Comparison of ENCODE assay signal across 8 mouse cellular contexts in genomic region chr15:7810556-7811252, GRCm38 (mm10). TPM values are rescaled to one million over a fixed set of nuclear protein-coding genes. Genes with fewer than 3 reads are reported as not detected.
DNase-seq lines count a peak whose midpoint lies in the region; ATAC-seq and TF ChIP-seq lines count a peak whose summit lies in the region.

TSS of gene Gdnf (plus strand) at chr15:7810846.

- no peak for TF ChIP-seq POLR2A in kidney, adult 2 months (IDR thresholded peaks at IDR 0.05; ENCODE audit: low read depth, low read length)

- WGBS in kidney, adult 2 months = 2% methylated on average over 73 of the region's 73 CpGs
- WGBS in forebrain, embryonic 13.5 days = under 1% methylated on average over 64 of the region's 73 CpGs
- under 1% methylated on average over 73 of the region's 73 CpGs for WGBS in intestine, postnatal 0 days
- under 1% methylated on average over 72 of the region's 73 CpGs for WGBS in midbrain, embryonic 13.5 days

- H3K27me3 ChIP-seq in kidney, adult 2 months (replicated peaks; ENCODE audit: control insufficient read depth, insufficient read depth, low read length) = peaks cover 11% of the 10 kb centered on the region
- peaks cover 99% of the 10 kb centered on the region for H3K27me3 ChIP-seq in forebrain, embryonic 13.5 days
- H3K27me3 ChIP-seq in intestine, postnatal 0 days (replicated peaks; ENCODE audit: control insufficient read depth, insufficient read depth, low read length) = peaks cover 70% of the 10 kb centered on the region
- H3K27me3 ChIP-seq in midbrain, embryonic 13.5 days = peaks cover 94% of the 10 kb centered on the region

- H3K36me3 ChIP-seq in kidney, adult 2 months (ENCODE audit: control insufficient read depth, insufficient read depth, low read length) = no peaks in the 10 kb centered on the region
- no peaks in the 10 kb centered on the region for H3K36me3 ChIP-seq in forebrain, embryonic 13.5 days (ENCODE audit: poor library complexity, severe bottlenecking)
- H3K36me3 ChIP-seq in intestine, postnatal 0 days (ENCODE audit: control insufficient read depth, insufficient read depth) = no peaks in the 10 kb centered on the region
- no peaks in the 10 kb centered on the region for H3K36me3 ChIP-seq in midbrain, embryonic 13.5 days

- no peak for DNase-seq in kidney, adult 2 months
- DNase-seq in kidney, adult 11 months = no peak
- peak; percentile 42 for DNase-seq in R1 (ENCODE audit: low read depth, low spot score)
- DNase-seq in spleen, postnatal 14 days (ENCODE audit: low spot score in 2 of 2) = no peak

- peak within 1 kb of the TSS; percentile 94 for H3K4me2 ChIP-seq in forebrain, embryonic 13.5 days
- H3K4me2 ChIP-seq in intestine, postnatal 0 days (replicated peaks; ENCODE audit: low read depth) = peak within 1 kb of the TSS; percentile 77
- H3K4me2 ChIP-seq in midbrain, embryonic 13.5 days (replicated peaks) = peak within 1 kb of the TSS; percentile 99

- H3K4me3 ChIP-seq in kidney, adult 2 months (ENCODE audit: insufficient read depth, low read depth, low read length) = peak within 1 kb of the TSS; percentile 20; the same call in 1 of the 2 replicates
- H3K4me3 ChIP-seq in forebrain, embryonic 13.5 days = peak within 1 kb of the TSS; percentile 50
- H3K4me3 ChIP-seq in intestine, postnatal 0 days (ENCODE audit: low read depth, low read length) = peak within 1 kb of the TSS; percentile 65
- peak within 1 kb of the TSS; percentile 57 for H3K4me3 ChIP-seq in midbrain, embryonic 13.5 days (replicated peaks)

- H3K9me3 ChIP-seq in forebrain, embryonic 13.5 days (replicated peaks) = no peaks in the 10 kb centered on the region
- H3K9me3 ChIP-seq in intestine, postnatal 0 days (ENCODE audit: control insufficient read depth) = no peaks in the 10 kb centered on the region
- no peaks in the 10 kb centered on the region for H3K9me3 ChIP-seq in midbrain, embryonic 13.5 days

- H3K27ac ChIP-seq in kidney, adult 2 months (ENCODE audit: insufficient read depth, low read depth, low read length) = no peak within 1 kb of the TSS
- H3K27ac ChIP-seq in forebrain, embryonic 13.5 days = no peak within 1 kb of the TSS
- H3K27ac ChIP-seq in intestine, postnatal 0 days (ENCODE audit: low read depth, low read length) = peak within 1 kb of the TSS; percentile 50
- H3K27ac ChIP-seq in midbrain, embryonic 13.5 days = no peak within 1 kb of the TSS

- no peak for TF ChIP-seq CTCF in kidney, adult 2 months (conservative IDR thresholded peaks at IDR 0.05; ENCODE audit: insufficient read depth, insufficient read length, low read depth, low read length)
- no peak for TF ChIP-seq CTCF in intestine, postnatal 0 days (IDR thresholded peaks at IDR 0.05; ENCODE audit: low read depth)

- no peaks in the 10 kb centered on the region for H3K4me1 ChIP-seq in kidney, adult 2 months (ENCODE audit: control insufficient read depth, insufficient read depth, low read length)
- H3K4me1 ChIP-seq in forebrain, embryonic 13.5 days = peaks cover 45% of the 10 kb centered on the region
- H3K4me1 ChIP-seq in intestine, postnatal 0 days (replicated peaks; ENCODE audit: control insufficient read depth, insufficient read depth, low read length) = no peaks in the 10 kb centered on the region
- H3K4me1 ChIP-seq in midbrain, embryonic 13.5 days (replicated peaks) = peaks cover 42% of the 10 kb centered on the region

- H3K9ac ChIP-seq in forebrain, embryonic 13.5 days = peak within 1 kb of the TSS; percentile 56
- H3K9ac ChIP-seq in intestine, postnatal 0 days (ENCODE audit: low read depth, low read length) = peak within 1 kb of the TSS; percentile 64
- peak within 1 kb of the TSS; percentile 70 for H3K9ac ChIP-seq in midbrain, embryonic 13.5 days (replicated peaks)

- peak; percentile 57 for ATAC-seq in forebrain, embryonic 13.5 days
- ATAC-seq in intestine, postnatal 0 days = no peak
- ATAC-seq in midbrain, embryonic 13.5 days = peak; percentile 53
- ATAC-seq in inflammation-experienced regulatory T-cells, adult 6 months = no peak

RNA-seq across cellular contexts. Expression of gene Gdnf, which starts in this region (rescaled TPM):
- 0.13 and 0.27 TPM in 2 replicates for polyA plus RNA-seq in kidney, adult 2 months (2012; rRNA removed)
- polyA plus RNA-seq in forebrain, embryonic 13.5 days (2015; fragmentation: Nextera tagmentation; extraction: Ambion mirVana) = not detected in 2 replicates
- 1.3 TPM in 2 replicates for polyA plus RNA-seq in intestine, postnatal 0 days (2015; fragmentation: Nextera tagmentation; extraction: Ambion mirVana)
- 0.07 and 0.12 TPM in 2 replicates for polyA plus RNA-seq in midbrain, embryonic 13.5 days (2015; fragmentation: Nextera tagmentation; extraction: Ambion mirVana)
- not detected for polyA plus RNA-seq in inflammation-experienced regulatory T-cells, adult 6 months (2017; shearing (Covaris generic))

Comparison
In these comparisons a context has a peak if more than half of its experiments do, and no peak if none do; other contexts are left out.
1. Peak in ATAC-seq, H3K4me3 ChIP-seq, H3K9ac ChIP-seq and H3K4me2 ChIP-seq in forebrain, embryonic 13.5 days; RNA of the gene not detected or under 1 TPM.
2. Peak in ATAC-seq, H3K4me3 ChIP-seq, H3K9ac ChIP-seq and H3K4me2 ChIP-seq in midbrain, embryonic 13.5 days; RNA of the gene not detected or under 1 TPM.